Mouse (Mus musculus): ENCODE results near the gene Get4.

The Get4 gene

GRCm38 (mm10) chr5:139252081-139252909 lies at the start of gene Get4:
Get4 (plus strand) TSS chr5:139252324.
- DNase-seq: peak; percentile 99

DNA sequence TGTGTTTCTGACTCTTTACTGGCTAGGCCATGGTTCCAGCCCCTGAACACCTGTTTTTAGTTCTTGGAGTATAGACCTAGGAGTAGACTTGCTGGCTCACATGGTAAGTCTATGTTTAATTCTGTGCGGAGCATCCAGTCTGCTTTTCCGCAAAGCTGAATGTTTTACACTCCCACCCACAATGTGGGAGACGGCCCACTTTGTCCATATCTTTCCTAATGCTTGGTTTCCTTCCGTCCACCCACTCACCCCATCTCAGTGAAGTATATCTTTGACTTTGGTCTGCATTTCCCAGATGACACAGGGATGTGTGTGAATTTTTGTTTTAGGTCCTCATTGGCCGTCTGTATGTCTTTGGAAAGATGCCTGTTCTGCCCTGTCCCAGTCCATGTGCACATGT lies 48.8 kb upstream of the Get4 start:
- DNase-seq: no peak

- DNase-seq: no peak
Measured at GRCm38 (mm10) chr5:139206081-139206480, 46.0 kb upstream of the Get4 start.

DNA sequence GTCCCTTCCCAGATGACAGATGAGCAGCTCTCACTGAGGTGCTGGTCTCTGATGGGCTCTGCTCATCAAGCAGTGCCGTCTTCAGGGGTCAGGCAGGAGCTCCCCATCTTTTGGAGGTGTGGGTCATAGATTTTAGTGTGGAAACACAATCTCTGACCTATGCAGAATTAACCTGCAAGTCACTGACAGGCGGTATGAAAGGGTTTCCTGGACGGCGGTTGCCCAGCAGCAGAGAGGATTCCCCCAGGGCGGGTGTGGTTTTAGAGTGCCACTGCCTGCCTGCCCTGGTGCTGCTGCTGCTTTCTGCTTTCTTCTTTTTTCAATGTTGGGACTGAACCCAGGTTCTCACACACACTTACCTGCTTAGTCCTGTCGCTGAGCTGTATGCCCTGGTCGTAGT lies 45.6 kb upstream of the Get4 start:
- no peak for DNase-seq

DNA sequence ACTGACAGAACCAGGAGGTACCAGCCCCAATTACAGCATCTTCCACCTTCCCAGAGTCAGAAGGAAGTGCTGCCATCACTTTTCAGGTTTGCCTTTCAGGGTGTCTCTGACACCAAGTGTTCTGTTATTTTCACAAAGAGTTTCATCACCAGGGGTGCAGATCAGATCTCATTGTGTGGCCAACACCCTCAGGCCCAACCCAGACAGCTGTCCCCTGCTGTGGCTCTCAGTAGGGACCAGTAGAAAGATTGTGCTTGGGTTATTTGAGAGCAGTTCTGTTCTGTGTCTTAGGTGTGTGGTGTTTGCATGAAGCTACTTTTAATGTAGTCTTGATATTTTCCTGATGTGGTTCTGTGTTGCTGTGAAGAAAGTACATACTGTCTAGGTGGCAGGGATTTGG lies 43.9 kb upstream of the Get4 start:
- DNase-seq: no peak

- DNase-seq: peak; percentile 43
Measured at GRCm38 (mm10) chr5:139208871-139209684, 43.0 kb upstream of the Get4 start.

- DNase-seq: no peak
Measured at GRCm38 (mm10) chr5:139209685-139210026, 42.5 kb upstream of the Get4 start.

DNA sequence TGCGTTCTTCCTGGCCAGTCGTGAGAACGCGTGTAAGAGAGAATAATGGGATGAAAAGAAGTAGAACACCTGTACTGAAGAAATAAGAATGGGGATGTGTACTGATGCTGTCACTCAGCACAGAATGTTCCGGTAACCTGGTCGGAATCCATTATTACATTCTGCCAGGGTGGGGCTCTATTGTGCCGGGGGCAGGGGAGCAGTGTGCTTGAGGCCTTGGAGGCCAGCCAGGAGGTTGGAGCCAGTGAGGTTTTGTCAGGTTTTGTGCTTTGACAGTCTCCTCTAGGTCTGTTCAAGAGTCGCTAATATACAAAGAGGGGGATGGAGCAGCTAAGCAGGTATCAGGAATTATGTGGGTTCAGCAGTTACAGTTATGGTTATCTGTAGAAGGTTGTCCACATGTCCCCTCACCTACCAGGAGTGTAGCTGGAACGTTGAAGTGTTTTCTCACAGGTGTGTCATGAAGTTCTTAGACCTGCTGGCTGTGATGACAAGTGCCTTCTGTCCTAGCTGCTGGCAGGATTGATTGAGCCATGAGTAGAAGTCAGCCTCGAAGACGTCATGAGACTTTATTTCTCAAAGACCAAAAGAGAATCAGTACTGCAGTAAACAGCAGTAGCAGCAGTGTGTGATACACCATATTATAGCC lies 40.3 kb upstream of the Get4 start:
- DNase-seq: no peak

GRCm38 (mm10) chr5:139214298-139214697 lies 37.8 kb upstream of the Get4 start:
- DNase-seq: no peak

GRCm38 (mm10) chr5:139215184-139215583 lies 36.9 kb upstream of the Get4 start:
- no peak for DNase-seq

DNA sequence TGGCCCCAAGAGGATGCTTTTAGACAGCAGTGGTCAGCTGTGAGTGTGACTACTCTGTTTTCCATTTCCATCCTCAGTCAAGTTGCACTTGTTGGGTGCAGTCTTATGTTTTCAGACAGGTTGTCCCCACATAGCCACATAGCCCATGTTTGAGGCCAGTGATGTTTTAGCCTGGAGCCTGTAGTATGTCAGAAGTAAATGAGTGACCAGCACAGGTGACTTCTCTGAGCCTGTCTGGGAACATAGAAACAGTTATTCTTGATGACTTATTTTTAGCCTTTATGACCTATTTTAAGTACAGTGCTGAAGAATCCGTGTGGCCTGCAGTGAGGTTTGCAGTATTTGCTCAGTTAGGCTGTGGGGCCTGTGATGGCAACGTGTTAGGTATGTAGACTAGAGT lies 36.0 kb upstream of the Get4 start:
- no peak for DNase-seq

DNA sequence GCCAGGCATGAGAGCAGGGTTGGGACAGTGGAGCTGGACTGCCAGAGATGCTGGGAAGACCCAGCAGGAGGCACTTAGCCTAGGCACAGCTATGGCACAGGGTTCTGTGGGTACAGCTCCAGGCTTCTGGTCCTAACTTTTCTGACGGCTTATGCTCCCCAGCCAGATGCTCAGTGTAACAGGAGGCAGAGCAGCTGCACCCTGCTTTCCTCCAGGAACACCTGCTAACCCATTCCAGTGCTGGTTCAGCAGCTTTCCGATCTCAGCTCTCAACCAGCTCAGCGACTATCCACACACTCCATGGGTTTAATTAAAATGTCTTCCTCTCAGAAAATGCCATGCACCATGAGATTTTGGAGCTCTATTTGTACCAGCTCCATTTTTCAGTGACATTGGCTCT lies 35.4 kb upstream of the Get4 start:
- DNase-seq: no peak

DNA sequence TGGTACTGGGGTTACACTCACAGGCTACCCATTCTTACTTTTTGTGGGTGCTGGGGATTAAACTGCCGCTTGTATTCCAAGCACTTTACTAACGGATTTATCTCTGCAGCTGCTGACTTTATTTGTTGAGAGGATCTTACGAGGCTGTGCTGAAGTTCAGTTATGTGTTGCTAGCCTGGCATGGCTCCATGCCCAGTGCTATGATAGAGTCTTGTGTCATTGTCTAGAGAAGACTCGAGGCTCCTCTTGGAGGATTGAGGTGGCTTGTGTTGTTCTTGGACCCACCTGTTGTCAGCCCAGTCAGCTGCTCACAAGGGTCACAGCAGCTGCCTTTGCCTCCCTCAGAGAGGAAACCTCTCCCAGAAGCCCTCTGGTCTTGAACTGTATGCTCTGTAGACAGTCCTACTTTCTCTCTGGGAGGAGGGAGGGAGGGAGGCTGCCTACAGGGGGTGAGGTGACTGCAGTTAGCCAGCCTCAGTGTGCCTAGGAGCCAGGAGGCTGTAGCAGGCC lies 32.1 kb upstream of the Get4 start:
- no peak for DNase-seq

- DNase-seq: no peak
Measured at GRCm38 (mm10) chr5:139220610-139221009, 31.5 kb upstream of the Get4 start.

- no peak for DNase-seq
Measured at GRCm38 (mm10) chr5:139223331-139223730, 28.8 kb upstream of the Get4 start.

DNA sequence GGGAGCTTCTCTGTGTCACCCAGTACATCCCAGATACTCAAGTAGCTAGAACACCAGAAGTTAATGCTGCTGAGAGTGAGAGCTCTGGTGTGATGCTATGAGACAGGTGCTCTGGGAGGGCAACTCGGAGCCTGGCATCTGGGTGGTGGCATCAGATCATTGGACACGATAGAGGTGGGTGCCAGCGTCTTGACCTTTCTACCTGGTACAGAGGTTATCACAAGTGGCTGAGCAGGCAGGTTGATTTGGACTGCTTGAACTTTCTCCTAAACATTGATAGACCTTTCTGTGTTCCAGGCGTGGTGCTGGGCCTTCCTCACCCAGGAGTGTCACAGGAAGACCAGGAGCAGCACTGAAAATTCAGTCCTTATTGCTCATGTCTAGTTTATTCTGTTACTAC lies 24.9 kb upstream of the Get4 start:
- DNase-seq: no peak

- no peak for DNase-seq
Measured at GRCm38 (mm10) chr5:139227645-139228044, 24.5 kb upstream of the Get4 start.

GRCm38 (mm10) chr5:139228318-139228717 lies 23.8 kb upstream of the Get4 start:
- no peak for DNase-seq

DNA sequence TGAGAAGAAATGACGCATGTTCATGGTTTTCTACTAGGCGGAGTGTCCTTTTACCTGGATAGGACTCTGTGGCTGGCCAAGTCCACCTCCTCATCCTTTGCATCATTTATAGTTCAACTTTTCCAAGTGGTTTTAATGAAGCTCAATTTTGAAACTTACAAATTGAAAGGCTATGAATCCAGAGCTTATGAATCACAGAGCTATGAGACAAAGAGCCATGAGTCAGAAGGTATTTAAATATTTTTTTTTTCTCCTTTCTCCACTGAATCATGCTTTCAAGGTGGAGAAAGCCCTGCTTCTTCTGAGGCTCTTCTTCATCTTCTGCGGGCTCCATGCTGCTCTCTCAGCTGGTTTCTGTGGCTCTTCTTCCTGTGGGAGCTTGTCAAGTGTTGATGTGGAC lies 22.4 kb upstream of the Get4 start:
- no peak for DNase-seq

DNA sequence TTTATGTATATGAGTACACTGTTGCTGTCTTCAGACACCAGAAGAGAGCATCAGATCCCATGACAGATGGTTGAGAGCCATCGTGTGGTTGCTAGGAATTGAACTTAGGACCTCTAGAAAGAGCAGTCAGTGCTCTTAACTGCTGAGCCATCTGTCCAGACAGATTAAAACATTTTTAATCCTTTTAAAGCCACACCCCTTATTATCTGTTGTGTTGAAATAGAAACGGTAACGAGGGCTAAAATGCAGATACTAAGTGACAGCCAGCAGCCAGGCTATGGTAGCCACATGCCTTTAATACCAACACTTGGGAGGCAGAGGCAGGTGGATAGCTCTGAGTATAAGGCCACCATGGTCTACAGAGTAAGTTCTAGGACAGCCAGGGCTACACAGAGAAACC lies 20.0 kb upstream of the Get4 start:
- DNase-seq: no peak

DNA sequence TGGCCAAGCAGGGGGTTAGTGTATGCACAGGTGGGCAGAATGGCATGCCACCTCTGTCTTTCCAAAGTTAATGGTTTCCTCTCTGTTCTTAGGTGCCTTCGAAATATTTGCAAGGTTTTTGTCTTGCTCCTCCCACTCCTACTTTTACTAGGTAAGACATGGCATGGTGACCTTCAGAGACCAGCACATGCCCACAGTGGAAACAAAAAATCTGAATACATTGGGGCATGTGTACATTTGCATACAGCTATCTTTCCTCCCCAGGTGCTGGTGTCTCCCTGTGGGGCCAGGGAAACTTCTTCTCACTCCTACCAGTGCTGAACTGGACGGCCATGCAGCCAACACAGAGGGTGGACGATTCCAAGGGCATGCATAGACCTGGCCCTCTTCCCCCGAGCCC lies 17.7 kb upstream of the Get4 start:
- DNase-seq: no peak

GRCm38 (mm10) chr5:139237436-139237835 lies 14.7 kb upstream of the Get4 start:
- DNase-seq: no peak

GRCm38 (mm10) chr5:139241022-139241761 lies 10.9 kb upstream of the Get4 start:
- no peak for DNase-seq
